Mouse (Mus musculus) activated CD4-positive, CD25-positive, alpha-beta regulatory T cell, adult 4 months (primary cell): ENCODE results near the gene Ints3. TPM values are rescaled to one million over a fixed set of nuclear protein-coding genes. Genes with fewer than 3 reads are reported as not detected.
A peak's percentile ranks its signal among the peaks of the same experiment; 100 is the strongest.

Source experiments
- ATAC-seq: one replicate; pipeline ENCODE4 v1.8.0; 2017
- polyA plus RNA-seq, 2 experiments: library from polyadenylated mRNA; unstranded; fragments of 100-300 nt; shearing (Covaris generic); gene quantifications; one replicate each; pipeline ENCODE4 v1.2.1; 2017

Ints3 gene
- polyA plus RNA-seq, 2 experiments from 2014 or later = 13.8 to 17.2 TPM

DNA sequence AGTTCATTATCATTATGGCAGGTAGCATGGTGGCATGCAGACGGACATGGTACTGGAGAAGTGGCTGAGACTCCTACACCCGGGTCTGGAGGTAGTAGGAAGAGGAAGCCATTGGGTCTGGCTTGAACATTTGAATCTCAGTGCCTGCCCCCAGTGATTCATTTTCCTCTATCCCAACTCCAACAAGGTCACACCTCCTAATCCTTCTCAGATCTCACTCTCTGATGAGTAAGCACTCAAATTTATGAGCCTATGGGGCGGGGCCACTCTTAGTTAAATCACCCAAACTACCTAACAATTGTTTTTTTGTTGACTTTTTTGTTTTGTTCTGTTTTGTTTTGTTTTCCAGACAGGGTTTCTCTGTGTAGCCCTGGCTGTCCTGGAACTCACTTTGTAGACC, 10.6 kb upstream of the Ints3 start:
- ATAC-seq = no peak

DNA sequence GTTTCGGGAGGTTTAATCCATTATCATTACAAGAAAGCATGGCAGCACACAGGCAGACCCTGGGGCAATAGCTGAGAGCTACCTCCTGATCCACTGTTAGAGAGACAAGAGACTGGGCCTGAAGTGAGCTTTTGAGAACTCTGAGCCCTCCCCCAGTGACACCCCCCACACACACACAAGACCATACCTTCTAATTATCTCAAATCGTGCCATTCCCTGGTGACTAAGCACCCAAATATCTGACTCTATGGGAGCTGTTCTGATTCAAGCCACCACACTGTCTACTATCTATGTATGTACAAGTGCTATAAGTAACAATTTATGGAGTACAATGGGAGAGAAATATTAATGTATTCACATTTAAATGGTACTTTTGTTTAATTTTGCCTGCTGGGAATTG, 7.3 kb upstream of the Ints3 start:
- no peak for ATAC-seq

DNA sequence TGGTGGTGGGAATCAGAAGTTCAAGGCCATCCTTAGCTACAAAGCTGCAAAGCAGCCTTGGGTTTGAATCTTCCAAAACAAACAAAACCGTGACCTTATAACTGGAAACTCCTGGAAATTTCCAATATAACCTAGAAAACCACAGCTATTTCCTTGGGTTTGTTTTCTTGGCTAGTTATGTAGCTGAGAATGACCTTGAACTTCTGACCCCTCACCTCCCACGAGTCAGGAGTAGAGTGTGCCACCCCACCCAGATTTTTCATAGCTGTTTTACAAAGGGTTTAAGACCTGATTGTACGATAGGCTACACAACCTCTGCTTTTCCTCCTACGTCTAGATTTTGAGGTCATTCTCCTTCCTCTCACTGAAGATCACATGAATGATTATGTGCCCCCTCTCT, 3.7 kb upstream of the Ints3 start:
- no peak for ATAC-seq

DNA sequence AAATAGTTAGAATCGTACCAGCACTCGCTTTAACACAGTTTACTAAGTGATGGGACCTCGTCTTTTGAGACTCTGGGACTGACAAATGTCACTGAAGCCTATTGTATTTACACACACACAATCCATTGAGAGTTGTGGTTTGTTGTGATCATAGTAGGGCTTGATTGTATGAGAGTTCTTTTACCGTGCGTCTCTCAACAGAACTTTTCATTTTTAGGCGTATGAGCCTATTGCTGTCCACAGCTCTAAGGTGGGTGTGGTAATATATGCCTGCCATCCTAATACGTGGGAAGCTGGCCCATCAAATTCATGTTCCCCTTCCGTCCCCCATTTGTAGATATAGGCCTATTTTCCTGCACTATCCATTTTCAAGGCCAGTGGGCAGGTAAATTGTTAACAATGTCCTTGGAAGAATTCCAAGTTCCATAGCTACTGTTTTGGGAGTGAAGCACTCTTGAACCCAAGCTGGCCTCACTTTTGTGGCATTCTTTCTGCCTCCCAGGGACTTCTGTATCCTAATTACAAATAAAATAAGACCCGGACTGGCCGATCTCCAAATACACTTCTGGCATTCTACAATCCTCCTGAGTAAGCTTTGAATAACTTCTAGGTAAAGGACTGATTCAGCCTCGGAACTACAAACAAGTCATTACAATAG, 780 bp upstream of the Ints3 start:
- ATAC-seq = no peak

DNA sequence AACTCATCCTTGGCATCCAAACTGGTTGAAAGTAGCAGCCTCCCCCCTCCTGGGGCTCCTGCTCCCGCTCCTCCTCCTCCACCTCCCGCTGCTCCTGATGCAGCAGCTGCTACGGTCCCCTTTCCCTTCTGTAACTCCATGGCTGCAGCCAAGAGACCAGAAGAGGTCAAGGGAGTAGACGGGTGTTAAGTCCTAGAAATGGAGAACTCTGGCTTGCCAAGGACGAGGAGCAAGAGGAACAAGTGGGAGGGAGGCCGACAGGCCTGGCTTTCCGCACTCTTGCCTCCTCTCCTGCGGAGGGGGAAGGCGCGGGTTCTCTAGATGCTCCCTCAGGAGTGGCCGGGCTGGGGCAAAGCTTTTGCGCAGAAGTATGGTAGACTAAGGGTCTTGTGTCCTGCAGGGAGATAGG, 607 bp downstream of the Ints3 start:
- ATAC-seq = no peak

DNA sequence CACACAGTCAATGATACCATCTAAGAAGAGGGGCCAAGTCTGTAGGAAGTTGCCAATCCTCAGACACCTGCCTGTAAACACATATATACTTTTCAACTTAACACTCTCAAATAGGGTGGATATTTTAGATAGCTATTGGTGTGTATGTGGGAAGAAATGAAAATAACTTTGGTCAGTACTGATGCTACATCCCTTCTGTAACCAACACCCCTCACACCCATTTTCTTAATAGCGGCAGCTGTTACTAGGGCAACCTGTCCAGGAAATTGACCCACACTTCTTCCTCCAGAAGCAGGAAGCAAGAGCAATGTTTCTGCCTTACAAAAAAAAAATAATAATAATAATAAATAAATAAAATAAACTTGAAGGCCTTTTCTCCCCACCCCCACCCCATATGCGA, 1.1 kb downstream of the Ints3 start:
- no peak for ATAC-seq

DNA sequence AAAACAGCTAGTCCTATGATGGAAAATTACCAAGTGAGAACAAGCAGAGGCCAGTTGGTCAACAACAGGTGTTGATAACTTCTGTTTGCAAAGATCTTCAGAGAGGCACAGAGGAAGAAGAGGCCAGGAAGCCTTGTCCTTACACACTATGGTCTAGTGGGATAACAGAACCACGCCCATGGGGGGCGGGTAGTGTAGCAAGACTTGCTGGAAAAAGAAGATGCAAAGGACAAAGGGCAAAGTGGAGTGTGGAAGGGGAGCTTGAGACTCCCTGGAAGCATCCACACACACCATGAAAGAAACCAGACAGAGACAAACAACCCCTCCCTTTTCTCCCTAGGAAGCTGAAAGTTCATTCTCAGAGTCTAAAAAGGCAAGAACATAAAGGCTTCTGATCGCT, 3.8 kb downstream of the Ints3 start:
- ATAC-seq = no peak

DNA sequence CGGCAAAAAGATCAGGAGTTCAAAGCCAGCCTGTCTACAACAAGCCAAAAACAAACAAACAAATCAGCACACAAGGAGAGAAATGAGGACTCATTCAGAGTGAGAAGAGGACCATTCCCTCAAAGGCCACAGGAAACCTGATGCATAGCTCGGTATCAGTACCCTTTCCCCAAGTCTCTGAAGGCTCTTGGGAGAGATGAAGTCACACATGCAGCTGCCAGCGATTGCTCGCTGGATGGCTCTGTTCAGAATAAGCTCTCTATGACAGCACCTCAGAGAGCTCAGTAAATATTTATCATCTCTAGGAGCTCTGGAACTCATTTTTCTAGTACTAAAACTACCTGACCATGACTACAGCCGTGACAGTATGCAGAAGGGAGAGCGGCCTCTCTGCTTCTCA, 5.2 kb downstream of the Ints3 start:
- ATAC-seq = no peak

DNA sequence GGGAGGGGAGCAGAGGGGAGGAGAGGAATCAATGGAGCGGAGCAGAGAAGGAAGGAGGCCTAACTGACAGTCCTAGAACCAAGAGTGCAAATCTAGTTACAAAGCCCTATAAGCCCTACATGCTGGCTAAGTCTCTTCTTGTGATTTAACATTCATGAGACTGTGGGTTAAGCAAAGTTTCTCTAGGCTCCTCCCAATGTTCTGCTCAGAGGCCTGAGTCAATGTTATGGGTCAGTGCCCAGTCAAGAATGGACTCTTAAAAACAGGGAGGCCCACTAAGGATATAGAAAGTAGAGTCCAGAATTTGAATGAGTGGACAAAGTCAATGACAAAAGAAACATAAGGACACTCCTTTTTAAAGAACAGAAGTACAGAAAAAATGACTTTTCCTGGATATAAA, 5.8 kb downstream of the Ints3 start:
- ATAC-seq = no peak

DNA sequence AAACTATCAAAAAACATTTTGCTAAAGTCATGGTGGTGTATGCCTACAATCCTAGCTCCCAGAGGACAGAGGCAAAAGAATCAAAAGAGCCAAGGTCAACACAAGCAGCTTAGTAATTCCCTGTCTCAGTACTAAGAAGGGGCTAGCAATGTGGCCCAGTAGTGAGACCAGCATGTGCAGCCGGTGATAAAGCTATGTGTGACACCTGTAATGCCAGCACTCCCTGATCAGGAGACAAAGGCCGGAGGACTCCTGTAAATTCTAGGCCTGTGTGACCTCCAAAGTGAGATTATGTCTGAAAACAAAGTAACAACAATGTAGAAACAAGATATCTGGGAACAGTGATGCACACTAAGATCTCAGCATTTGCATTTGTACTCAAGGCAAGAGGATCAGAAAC, 7.9 kb downstream of the Ints3 start:
- ATAC-seq = no peak

DNA sequence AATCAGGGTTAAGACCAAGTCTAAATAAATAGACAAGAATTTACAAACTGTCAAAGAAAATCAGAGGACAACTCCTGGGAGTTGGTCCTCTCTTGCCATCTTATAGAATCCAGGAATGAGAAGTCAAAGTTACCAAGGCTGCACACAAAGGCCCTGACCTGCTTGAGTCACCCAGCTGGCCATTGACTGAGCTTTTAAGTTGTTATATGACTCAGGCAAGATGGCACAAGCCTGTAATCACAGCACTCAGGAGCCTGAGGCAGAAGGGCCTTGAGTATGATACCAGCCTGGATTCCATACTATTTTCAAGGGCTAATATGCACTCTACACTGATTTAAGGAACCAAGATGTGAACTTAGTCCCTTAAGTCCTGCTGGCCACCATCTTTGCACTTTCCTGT, 9.9 kb downstream of the Ints3 start:
- ATAC-seq = no peak

DNA sequence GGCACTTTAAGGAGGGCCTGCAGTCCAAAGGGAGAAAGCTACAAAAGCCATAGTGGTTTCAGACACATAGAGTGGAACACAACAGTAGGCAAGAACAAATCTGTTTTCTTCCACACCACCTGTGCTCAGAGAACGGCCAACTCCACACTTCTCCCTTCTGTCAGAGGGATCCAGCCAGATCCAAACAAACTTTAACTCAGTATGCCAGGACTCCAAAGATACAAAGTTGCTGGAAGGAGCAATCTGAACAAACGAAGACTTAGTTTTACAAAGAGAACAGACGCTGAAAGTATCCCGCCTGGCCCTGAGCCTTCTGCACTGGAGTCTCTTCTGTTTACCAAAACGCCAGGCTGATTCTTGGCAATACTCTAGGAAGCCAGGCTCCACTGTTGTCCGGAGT, 12.7 kb downstream of the Ints3 start:
- no peak for ATAC-seq

DNA sequence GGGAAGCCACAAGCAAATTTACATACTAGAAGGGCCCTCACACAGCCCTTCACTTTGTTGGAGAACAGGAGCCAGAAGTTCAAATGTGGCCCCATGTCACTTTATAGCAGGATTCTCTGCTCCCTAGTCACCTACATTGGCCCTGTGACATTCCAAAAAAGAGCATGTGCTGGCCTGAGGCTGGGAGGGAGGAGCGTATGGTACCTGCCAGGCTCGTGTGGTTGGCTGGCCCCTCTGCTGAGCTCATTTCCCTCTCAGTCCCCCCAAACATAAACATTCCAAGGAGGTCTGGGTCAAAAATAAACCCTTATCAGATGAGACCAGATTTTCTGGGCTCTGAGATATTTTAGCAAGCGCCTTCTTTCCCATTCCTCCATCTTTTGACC, 20.4 kb downstream of the Ints3 start:
- ATAC-seq = no peak

DNA sequence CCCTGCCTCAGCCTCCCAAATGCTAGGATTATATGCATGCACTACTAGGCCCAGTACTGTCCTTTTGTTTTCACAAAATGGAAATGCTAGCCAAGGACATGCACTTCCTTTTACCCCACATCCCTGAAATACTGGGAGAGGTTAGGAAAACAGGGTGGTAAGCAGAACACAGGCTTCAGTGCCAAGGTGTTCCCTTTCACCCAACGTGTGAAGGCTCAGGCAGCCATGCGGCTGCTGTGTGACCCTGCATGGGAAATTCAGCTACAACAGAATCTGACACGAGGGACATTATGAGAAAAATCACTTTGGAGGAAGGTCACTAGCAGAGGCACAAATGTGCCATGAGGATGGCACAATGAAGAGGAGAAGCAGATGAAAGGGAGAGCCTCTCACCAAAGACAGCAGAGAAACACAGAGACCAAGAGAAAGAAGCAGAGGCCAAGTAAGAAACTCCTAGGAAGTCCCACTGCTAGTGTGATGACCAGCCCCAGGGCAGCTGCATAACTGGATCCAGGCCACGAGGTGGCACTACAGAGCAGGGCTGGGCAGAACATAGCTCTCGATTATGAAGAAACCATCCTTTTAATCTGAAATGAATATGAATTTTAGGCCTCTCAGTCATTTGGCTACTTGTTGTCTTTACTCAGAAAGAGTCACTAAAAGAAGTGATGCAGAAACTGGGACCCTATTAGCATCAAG, 21.0 kb downstream of the Ints3 start:
- ATAC-seq = peak; percentile 40

DNA sequence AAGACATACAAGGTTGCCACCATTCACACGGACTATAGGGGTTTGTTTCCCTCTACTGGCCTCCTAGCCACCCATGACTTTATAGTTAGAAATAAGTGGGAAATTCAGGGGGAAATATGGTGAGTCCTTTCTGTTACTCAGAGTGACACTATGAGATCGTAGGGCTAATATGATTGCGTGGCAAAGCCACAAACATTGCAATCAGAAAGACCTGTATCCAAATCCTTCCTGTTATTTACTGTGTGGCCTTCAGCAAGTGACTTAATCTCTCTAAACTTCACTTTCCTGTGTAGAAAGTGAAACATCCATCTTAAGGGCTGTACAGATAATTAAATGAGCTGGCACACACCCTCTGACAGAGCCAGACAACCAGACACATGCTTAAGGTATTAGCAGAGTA, 24.7 kb downstream of the Ints3 start:
- no peak for ATAC-seq

DNA sequence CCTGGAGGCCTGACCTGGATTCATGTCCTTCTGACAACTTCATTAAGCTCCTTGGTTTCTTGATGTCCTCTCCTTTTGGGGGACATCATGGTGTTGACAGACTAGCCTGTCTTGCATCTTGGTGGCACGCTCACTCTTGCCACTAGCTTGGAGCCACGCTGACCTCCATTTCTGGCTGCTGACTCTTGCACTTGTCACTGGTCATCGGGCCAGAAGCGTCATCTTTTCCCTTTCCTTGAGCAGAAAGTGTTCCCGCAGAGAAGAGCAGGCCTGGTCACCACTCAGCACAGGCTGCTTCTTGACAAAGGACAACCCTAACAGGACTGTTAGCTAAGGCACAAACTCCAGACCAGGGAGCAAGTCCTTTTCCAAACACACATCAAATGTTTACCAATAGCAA, 27.0 kb downstream of the Ints3 start:
- ATAC-seq = no peak

DNA sequence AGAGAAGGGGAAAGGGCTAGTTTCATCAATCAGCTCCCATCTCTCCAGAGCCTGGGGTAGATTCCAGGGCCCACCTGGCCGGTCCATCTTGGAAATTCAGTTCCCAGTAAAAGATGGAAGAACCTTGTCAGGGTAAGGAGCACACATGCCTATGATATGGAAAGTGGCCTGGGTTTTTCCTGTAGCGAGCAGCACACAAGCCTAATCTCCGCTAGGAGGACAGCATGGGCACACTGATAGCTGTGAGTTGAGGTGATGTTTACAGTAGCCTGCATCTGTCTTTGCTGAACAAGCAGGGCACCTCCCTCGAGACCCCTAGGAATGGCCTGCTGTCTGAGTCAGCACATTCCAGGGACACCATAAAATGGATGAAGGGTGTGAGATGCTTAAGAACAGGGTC, 28.8 kb downstream of the Ints3 start:
- no peak for ATAC-seq

DNA sequence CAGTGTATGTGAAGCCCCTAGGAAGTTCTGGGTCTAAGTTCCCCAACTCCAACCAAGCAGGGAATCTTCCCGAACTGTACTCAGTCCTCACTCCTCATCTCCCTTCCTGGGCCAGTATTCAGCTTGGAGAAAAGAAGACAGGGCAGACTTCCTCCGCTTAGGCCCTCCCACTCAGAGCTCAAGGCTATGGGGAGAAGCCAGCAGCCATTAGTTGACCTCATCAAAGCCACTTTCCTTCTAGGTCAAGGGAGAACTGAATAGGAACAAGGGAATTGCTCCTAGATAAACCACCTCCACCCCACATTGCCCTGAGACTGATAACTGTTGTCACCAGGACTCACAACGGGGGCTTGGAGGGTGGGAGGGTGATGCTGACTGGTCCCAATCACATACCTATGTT, 29.3 kb downstream of the Ints3 start:
- ATAC-seq = no peak

DNA sequence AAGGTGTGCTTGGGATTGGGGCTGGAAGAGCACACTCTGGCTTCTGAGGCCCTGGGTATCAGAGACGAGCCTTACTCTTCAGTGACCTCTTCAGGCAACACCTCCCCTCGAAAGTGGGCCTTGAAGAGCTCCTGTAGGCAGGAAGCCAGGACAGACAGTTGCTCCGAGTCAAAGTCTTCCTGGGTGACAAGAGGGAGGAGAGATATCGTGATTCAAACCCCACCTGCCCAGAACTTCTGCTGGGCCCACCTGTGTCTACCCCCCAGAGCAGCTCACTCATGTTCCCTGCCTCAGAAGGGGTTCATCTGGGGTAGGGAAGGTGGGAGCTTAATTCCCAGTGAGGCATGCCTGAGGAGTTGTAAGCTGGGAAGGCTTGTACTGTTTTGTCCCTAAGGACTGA, 32.4 kb downstream of the Ints3 start:
- no peak for ATAC-seq

DNA sequence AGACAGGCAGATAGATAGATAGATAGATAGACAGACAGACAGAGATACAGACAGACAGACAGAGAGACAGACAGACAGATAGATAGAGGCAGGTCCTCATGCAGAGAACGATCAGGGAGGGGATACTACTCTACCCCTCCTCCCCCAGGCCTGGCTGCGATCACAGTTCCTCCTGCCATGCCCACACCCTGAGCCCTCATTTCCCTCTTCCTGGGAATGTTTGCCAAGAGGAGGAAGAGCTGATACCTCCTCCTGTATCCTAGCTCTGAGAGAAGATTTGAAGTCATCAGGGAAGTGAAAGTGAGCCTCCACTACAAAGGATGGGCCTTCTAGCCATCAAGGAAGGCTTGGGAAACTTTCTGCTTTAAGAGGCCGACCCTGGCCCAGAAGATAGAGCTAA, 37.8 kb downstream of the Ints3 start:
- no peak for ATAC-seq

DNA sequence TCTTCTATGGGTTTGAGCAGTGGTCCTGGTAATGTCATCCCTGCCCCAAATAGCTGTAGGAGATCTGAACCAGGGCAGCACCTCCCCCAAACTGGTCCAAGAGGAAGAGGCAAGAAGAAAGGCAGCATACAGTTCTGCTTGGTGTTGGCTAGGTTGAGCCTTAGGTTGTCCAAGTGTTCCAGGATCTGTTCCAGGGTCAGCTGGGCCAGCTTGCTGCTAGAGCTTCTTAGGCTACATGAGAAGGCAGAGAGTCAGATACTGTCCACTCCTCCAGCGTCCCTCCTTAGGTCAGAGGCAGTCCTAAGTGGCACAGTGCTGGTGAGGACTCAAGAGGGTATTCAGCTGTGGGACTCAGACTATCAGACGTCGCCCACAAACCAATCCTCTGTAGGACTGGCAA, 40.8 kb downstream of the Ints3 start:
- ATAC-seq = no peak

DNA sequence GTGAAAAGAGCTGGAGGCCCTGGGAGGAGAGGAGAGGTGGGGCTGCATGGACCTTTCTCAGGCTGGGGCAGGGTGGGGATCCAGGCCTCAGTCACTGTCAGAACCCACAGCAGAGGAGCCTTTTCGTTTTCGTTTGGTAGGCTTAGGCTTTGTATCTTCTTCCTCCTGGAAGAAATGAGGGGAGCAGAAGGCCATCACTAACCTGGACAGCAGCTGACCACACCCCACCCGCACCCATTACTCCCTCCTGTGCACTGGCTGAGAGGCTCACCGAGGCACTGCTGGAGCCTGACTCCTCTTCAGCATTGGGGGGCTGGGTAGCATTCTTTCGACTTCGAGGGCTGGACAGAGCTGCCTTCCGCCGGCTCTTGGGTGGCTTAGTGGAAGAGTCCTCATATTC, 41.5 kb downstream of the Ints3 start:
- ATAC-seq = no peak

DNA sequence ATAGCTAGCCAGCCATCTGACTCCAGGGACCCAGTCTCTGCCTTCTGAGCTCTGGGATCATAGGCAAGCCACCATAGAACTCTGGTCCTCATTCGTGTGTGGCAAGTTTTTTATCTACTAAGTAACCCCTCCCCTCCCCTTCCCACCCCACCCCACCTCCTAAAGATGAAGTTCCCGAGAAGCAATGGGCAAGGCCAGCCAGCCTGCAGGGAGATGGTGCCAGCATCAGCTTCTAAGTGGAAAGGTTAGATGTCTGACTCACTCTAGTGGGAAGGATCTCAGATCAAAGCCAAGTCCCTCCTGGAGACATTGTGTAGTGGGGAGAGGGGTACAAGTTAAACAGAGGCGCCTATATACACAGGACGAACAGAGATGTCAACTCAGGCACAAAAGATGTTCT, 42.4 kb downstream of the Ints3 start:
- ATAC-seq = no peak

DNA sequence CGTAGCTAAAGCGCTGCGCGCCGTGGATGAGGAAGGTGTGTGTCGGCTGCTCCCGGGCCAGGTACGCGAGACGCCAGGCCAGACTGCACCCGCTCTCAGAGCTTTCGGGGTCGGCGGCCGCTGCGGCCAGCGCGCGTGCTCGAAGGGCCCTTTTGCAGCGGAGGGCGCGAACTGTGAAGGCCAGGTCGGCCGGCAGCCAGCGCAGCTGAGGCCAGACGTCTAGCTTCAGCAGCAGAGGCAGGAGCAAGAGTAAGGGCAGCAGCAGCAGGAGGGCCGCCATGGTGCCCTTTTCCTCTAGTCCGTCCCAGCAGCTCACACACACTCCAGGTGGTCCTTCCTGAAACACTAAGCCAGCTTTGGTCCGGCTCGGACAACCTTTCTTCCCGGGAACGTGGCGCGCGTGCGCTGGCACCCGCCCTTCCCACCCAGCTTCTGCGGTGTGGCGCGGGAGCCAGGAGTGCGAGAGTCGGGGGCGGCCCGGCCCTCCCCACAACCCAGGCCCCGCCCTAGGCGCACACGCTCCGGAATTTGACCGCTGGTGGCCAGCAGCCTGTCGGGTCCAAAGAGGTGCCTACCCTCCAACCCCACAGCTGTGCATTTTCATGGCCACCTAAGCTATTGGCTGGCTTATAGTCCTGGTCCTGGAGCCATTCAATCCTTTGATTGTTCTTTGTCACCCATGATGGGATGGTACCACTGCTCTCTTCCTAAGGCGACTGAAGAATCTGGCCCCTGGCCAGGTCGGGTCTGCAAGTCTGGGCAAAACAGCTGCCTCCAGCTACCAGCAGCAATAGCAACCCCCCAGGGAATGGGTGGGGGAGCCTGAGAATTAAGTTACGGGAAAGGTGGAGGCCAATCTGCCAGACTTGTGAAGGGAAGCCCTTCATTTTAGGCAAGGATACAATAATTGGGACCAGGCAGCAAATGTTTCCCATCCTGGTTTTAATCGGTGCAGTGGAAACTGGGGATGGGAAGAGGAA, 43.6 kb downstream of the Ints3 start, which contains the start of gene Slc27a3:
Slc27a3 (minus strand) TSS at position 428 of the 980 bp plus-strand sequence.
- ATAC-seq = no peak
